Mouse (Mus musculus) testis, adult 2 months (tissue): ENCODE measurements around the gene Polr3h. TPM values are rescaled to one million over a fixed set of nuclear protein-coding genes. Genes with fewer than 3 reads are reported as not detected.

ENCODE experiments used
- H3K27ac ChIP-seq: fragments of 200-500 bp; 2 replicates; pipeline ENCODE4 v1.5.1; 2012; ENCODE audit warnings: low read depth, low read length; ENCODE audit not compliant: control insufficient read depth, insufficient read depth
- H3K27me3 ChIP-seq: fragments of 200-500 bp; 2 replicates; pipeline ENCODE4 v1.6.1; 2012; ENCODE audit warnings: mild to moderate bottlenecking, low read length, moderate library complexity; ENCODE audit not compliant: control insufficient read depth, insufficient read depth
- H3K36me3 ChIP-seq: fragments of 200-500 bp; 2 replicates; pipeline ENCODE4 v1.6.1; 2012; ENCODE audit warnings: mild to moderate bottlenecking, low read length; ENCODE audit not compliant: control insufficient read depth, insufficient read depth
- H3K4me1 ChIP-seq: fragments of 200-500 bp; 2 replicates; pipeline ENCODE4 v1.6.1; 2012; ENCODE audit warnings: low read length; ENCODE audit not compliant: control insufficient read depth, insufficient read depth
- H3K4me3 ChIP-seq: fragments of 200-500 bp; 2 replicates; pipeline ENCODE4 v1.5.1; 2012; ENCODE audit warnings: low read depth, mild to moderate bottlenecking, low read length, moderate library complexity, mixed read lengths; ENCODE audit not compliant: control insufficient read depth
- CTCF ChIP-seq: fragments of 200-500 bp; IDR thresholded peaks from 2 replicates; pipeline ENCODE4 v1.5.1; 2012; ENCODE audit warnings: low read depth, mild to moderate bottlenecking, inconsistent platforms, low read length, moderate library complexity; ENCODE audit not compliant: control insufficient read depth, insufficient read depth, insufficient replicate concordance
- POLR2A ChIP-seq: fragments of 200-500 bp; IDR thresholded peaks from 2 replicates; pipeline ENCODE4 v1.6.1; 2012; ENCODE audit warnings: low read depth, mild to moderate bottlenecking, inconsistent platforms, low read length, moderate library complexity; ENCODE audit not compliant: control insufficient read depth
- polyA plus RNA-seq: library from polyadenylated mRNA; depleted of rRNA; stranded (reverse); fragments of >200 nt; gene quantifications from 2 replicates; pipeline ENCODE4 v1.2.3, GENCODE M21; 2012

Polr3h gene
- polyA plus RNA-seq, 1 experiment: 12.9 TPM

DNA sequence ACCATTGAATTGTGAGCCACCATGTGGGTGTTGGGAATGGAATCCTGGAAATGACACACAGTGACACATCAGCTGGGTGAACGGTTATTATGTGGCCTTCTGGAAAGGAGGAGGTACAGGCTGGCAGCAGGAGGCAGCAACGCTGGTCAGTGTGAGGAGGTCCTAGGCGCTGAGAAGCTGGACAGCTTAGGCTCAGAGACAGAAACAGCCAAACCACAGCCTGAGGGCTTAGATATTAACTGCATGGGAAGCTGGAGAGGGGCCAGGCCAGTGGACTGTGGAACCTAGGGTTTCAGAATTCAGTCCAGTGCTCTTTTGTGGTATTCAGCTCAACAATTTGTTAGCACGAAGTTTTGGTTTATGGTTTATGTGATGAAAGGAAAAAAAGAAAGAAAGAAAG, 1.7 kb upstream of the Polr3h start:
- no peaks in the 10 kb centered on the region for H3K36me3 ChIP-seq
- H3K27me3 ChIP-seq: no peaks in the 10 kb centered on the region
- TF ChIP-seq CTCF: no peak
- TF ChIP-seq POLR2A: no peak
- H3K4me1 ChIP-seq: peaks cover 15% of the 10 kb centered on the region
- H3K27ac ChIP-seq: no peak overlapping the region
- no peak overlapping the region for H3K4me3 ChIP-seq

DNA sequence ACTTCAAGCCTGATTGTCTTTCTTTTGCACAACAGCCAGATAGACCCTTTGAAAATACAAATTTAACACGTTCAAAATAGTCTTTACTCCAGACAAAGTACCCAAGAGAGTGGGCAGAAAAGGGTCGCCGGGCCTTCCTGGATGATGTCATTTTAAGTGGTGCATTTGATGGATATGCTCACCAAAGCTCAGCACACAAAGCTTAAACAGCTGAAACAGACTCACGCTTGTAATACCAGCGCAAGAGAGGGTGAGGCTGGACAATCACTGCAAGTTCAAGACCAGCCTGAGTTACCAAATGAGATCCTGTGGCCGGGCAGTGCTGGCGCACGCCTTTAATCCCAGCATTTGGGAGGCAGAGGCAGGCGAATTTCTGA, 394 bp upstream of the Polr3h start:
- no peaks in the 10 kb centered on the region for H3K27me3 ChIP-seq
- peaks cover 15% of the 10 kb centered on the region for H3K4me1 ChIP-seq
- peak overlapping the region; percentile 54 for H3K27ac ChIP-seq
- no peak for TF ChIP-seq CTCF
- no peak for TF ChIP-seq POLR2A
- no peaks in the 10 kb centered on the region; the same call in 1 of the 2 replicates for H3K36me3 ChIP-seq
- peak overlapping the region; percentile 43 for H3K4me3 ChIP-seq

DNA sequence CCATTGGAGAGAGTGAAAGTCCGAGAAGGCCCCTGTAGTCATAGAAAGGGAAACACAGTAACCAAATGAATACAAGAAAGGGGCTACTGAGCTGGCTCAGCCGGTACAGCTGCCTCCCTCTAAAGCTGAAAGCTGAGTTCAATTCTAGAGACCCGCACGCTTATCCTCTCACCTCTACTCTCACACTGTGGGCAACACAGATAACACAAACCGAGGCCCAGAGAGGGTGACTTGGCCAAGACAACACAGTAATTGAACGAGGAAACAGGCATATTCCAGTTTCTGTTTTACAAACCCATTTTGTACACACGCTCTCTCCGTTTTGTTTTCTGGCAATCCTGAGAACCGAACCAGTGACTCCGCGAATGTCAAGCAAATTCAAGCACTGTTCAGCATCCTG, 1.1 kb downstream of the Polr3h start:
- Histone ChIP-seq H3K4me1 (peaks cover 17% of the 10 kb centered on the region), H3K27me3 (no peaks in the 10 kb centered on the region), H3K4me3 (peak overlapping the region; percentile 77), H3K36me3 (no peaks in the 10 kb centered on the region; the same call in 1 of the 2 replicates), H3K27ac (no peak overlapping the region)
- TF ChIP-seq CTCF (no peak), POLR2A (no peak)

DNA sequence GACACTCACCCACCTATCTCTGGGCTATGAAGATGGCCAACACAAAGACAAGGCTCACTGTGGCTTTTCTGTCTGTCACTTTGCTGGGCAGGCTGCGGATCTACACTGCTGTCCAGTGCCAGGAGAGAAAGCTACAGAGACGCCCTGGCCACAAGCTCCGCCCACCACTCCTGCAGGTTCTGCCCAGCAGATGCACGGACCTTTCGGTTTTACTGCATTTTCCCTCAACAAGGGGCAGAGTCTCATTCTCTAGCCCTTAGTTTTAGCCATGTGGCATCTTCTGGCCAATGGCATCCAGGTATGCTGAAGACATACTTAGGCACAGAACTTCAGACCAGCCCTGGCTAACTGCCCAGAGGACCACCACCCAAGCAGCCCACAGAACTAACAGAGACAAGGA, 4.8 kb downstream of the Polr3h start:
- no peak overlapping the region for H3K4me3 ChIP-seq
- H3K36me3 ChIP-seq: no peaks in the 10 kb centered on the region; the same call in 1 of the 2 replicates
- TF ChIP-seq CTCF (no peak), POLR2A (no peak)
- H3K4me1 ChIP-seq: peaks cover 12% of the 10 kb centered on the region
- H3K27me3 ChIP-seq: no peaks in the 10 kb centered on the region
- no peak overlapping the region; the same call in 1 of the 2 replicates for H3K27ac ChIP-seq

DNA sequence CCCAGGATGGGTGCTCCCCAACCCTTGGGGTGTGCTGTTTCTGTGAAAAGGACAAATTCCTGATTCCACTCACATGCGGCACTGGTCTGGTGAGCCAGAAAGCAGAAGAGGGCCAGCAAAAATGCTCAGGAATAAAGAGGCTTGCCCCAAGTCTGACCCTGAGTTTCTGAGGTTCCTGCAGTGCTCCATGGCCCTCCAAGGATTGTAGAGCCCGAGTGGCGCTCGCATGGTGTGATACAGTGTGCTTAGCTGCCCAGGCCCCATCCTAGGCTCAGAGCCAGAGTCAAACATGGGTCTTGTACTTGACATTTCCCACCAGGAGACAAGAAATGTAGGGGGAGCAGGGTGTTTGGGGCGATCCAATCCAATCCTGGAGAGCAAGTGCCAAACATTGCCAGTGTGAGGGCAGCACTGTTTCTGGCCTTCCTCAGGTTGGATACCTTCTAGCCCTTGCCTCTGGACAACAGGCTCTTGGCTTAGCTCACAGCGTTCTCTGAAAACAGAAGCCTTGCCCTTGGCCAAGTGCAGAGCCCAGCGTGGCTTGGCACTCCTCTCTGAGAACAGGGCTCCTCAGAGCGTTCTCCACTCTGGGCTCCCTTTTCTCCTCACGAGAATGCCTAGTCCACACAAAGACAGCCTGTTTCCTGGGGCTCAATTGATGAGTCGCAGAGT, 5.4 kb downstream of the Polr3h start:
- Histone ChIP-seq H3K36me3 (no peaks in the 10 kb centered on the region; the same call in 1 of the 2 replicates), H3K4me3 (no peak overlapping the region), H3K27ac (no peak overlapping the region; the same call in 1 of the 2 replicates), H3K27me3 (no peaks in the 10 kb centered on the region), H3K4me1 (peaks cover 12% of the 10 kb centered on the region)
- TF ChIP-seq CTCF (no peak), POLR2A (no peak)

DNA sequence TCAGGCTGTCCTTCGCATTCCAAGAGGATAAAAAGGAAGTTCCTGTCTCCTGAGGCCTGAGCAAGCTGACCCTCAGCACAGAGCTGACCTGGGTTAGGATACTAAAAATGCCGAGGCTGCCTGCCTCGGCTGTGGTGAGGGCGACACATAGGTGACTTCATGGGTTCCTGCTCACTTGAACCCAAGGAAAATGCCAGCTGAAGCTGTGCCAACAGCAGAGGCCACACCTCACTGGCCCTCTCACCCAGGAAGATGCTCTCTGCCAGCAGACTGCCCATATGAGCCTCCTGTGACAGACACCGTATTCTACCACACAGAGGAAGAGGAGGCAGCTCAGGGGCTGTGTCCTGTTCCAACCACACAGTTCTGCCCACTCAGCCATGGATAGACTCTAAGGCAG, 7.0 kb downstream of the Polr3h start:
- peaks cover 2% of the 10 kb centered on the region for H3K36me3 ChIP-seq
- H3K4me3 ChIP-seq: no peak overlapping the region
- no peak overlapping the region for H3K27ac ChIP-seq
- peaks cover 3% of the 10 kb centered on the region; the same call in 1 of the 2 replicates for H3K4me1 ChIP-seq
- TF ChIP-seq POLR2A: no peak
- H3K27me3 ChIP-seq: no peaks in the 10 kb centered on the region

DNA sequence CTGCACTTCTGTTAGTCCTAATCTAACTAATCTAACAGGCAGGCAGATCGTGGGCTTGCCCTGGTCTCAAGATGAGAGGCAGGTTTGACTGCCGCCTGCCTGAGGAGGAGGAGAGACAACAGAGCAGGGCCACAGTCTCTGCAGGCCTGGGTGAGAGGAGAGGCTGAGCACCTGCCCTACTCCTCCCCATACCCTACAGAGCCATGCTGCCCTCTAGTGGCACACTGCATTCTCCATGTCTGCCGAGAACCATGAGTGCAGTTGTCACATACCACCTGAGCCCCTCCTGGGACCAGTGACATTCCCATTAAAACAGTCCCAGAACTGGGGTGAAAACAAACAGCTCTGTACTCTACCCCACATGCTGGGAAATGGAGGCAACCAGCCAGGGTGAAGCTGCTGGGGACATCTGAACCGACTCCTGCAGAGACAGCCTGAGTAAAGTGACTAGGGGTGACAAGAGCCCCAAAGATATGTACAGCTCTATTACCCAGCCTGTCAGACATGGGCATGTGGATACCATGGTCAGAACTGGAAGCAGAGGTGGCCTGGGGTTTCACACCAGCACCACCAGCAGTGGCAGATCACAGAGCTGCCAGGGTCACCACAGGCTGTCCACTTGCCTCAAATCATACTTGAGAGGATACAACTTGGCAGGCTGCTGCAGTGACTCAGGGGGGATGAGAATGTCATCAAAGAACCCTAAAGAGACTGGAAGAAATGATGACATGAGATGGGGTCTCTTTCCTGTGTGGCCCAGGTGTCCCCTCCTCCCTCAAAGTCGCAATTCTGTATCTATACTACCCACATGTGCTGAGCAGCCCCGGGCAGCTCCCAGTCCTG, 8.2 kb downstream of the Polr3h start:
- no peak overlapping the region for H3K4me3 ChIP-seq
- H3K36me3 ChIP-seq: peaks cover 2% of the 10 kb centered on the region
- TF ChIP-seq POLR2A (no peak), CTCF (peak; percentile 80; the same call in 1 of the 2 replicates)
- H3K4me1 ChIP-seq: peaks cover 3% of the 10 kb centered on the region; the same call in 1 of the 2 replicates
- H3K27ac ChIP-seq: no peak overlapping the region
- H3K27me3 ChIP-seq: no peaks in the 10 kb centered on the region
